Mouse (Mus musculus) lung, embryonic 14.5 days (tissue): Measurements from ENCODE around the gene Wipi2. TPM values are rescaled to one million over a fixed set of nuclear protein-coding genes. Genes with fewer than 3 reads are reported as not detected.
A peak's percentile ranks its signal among the peaks of the same experiment; 100 is the strongest.

ENCODE experiments used
- ATAC-seq: fragments of 200-750 bp; cut with Nextera tagmentation; 2 replicates; pipeline ENCODE4 v1.8.0; 2017; ENCODE audit warnings: mild to moderate bottlenecking, moderate TSS enrichment, moderate library complexity; ENCODE audit not compliant: insufficient read depth
- DNase-seq: peaks from one replicate; pipeline ENCODE4 v3.0.0-alpha.2; 2015
- H3K27ac ChIP-seq: fragments of 300-500 bp; sonication (generic); 2 replicates; pipeline ENCODE4 v1.5.1; 2014; ENCODE audit warnings: low read depth, mild to moderate bottlenecking, moderate library complexity
- H3K27me3 ChIP-seq: fragments of 300-500 bp; sonication (generic); 2 replicates; pipeline ENCODE4 v1.6.1; 2014; ENCODE audit warnings: low read length, control low read depth; ENCODE audit not compliant: insufficient read depth
- H3K36me3 ChIP-seq: fragments of 300-500 bp; sonication (generic); 2 replicates; pipeline ENCODE4 v1.6.1; 2014; ENCODE audit warnings: control low read depth; ENCODE audit not compliant: insufficient read depth
- H3K4me1 ChIP-seq: fragments of 300-500 bp; sonication (generic); 2 replicates; pipeline ENCODE4 v1.6.1; 2014; ENCODE audit warnings: antibody characterized with exemption, control low read depth; ENCODE audit not compliant: insufficient read depth
- H3K4me2 ChIP-seq: fragments of 300-500 bp; sonication (generic); 2 replicates; pipeline ENCODE4 v1.6.1; 2014; ENCODE audit warnings: mild to moderate bottlenecking
- H3K4me3 ChIP-seq: fragments of 300-500 bp; sonication (generic); 2 replicates; pipeline ENCODE4 v1.5.1; 2014; ENCODE audit warnings: low read depth, low read length
- H3K9ac ChIP-seq: fragments of 300-500 bp; sonication (generic); 2 replicates; pipeline ENCODE4 v1.6.1; 2014
- H3K9me3 ChIP-seq: fragments of 300-500 bp; sonication (generic); 2 replicates; pipeline ENCODE4 v1.6.1; 2016; ENCODE audit warnings: low read depth, low read length, control low read depth
- CTCF ChIP-seq: IDR thresholded peaks from 2 replicates; pipeline ENCODE4 v1.5.1; 2016; ENCODE audit warnings: antibody characterized with exemption, low read depth
- WGBS: fragments of 180-500 bp; shearing (Covaris S2); extraction: QIAGEN DNeasy Blood & Tissue Kit; methylation state at CpG from one replicate; pipeline ENCODE4 v1.1.7; 2014; 5-methylcytosine and 5-hydroxymethylcytosine counted together
- polyA plus RNA-seq: library from polyadenylated mRNA; unstranded; fragments of >200 nt; fragmentation: Nextera tagmentation; extraction: Ambion mirVana; gene quantifications from 2 replicates; pipeline ENCODE4 v1.2.1, GENCODE M21; 2014

Wipi2 gene
- polyA plus RNA-seq: 47.7 and 53.0 TPM in 2 replicates

- H3K9ac ChIP-seq: peak within 1 kb of the TSS; percentile 92
- 90% methylated on average over 2 of the region's 2 CpGs for WGBS
- no peak for DNase-seq
- H3K4me2 ChIP-seq: peak within 1 kb of the TSS; percentile 91
- no peak for TF ChIP-seq CTCF
- H3K4me3 ChIP-seq: peak within 1 kb of the TSS; percentile 95
- no peaks in the 10 kb centered on the region for H3K27me3 ChIP-seq
- H3K36me3 ChIP-seq: no peaks in the 10 kb centered on the region
- H3K4me1 ChIP-seq: peaks cover 8% of the 10 kb centered on the region; the same call in 1 of the 2 replicates
- H3K27ac ChIP-seq: no peak within 1 kb of the TSS
- no peaks in the 10 kb centered on the region for H3K9me3 ChIP-seq
- ATAC-seq: no peak
These were observed at the start of gene Wipi2 for GRCm38 (mm10) chr5:142627398-142627797. Gene Wipi2 (plus strand): TSS chr5:142627698.

- WGBS: 88% methylated on average over 10 of the region's 10 CpGs
- no peak for DNase-seq
- Histone ChIP-seq H3K9ac (no peak overlapping the region), H3K36me3 (no peaks in the 10 kb centered on the region), H3K9me3 (no peaks in the 10 kb centered on the region), H3K4me3 (no peak overlapping the region), H3K4me2 (no peak overlapping the region), H3K4me1 (no peaks in the 10 kb centered on the region), H3K27ac (no peak overlapping the region), H3K27me3 (no peaks in the 10 kb centered on the region)
- ATAC-seq: no peak
- peak; percentile 31; the same call in 1 of the 2 replicates for TF ChIP-seq CTCF
These were observed 49.3 kb upstream of the Wipi2 start for GRCm38 (mm10) chr5:142578192-142578591.

GRCm38 (mm10) chr5:142581517-142581916 lies 46.0 kb upstream of the Wipi2 start:
- Histone ChIP-seq H3K27ac (no peak overlapping the region), H3K4me1 (no peaks in the 10 kb centered on the region), H3K9ac (no peak overlapping the region), H3K36me3 (no peaks in the 10 kb centered on the region), H3K27me3 (no peaks in the 10 kb centered on the region), H3K4me3 (no peak overlapping the region), H3K4me2 (no peak overlapping the region), H3K9me3 (no peaks in the 10 kb centered on the region)
- TF ChIP-seq CTCF: peak; percentile 91
- DNase-seq (peak; percentile 85), ATAC-seq (peak; percentile 77)
- WGBS: 9% methylated on average over 5 of the region's 5 CpGs

GRCm38 (mm10) chr5:142583616-142584126 lies 43.8 kb upstream of the Wipi2 start:
- 39% methylated on average over 14 of the region's 14 CpGs for WGBS
- Histone ChIP-seq H3K9me3 (no peaks in the 10 kb centered on the region), H3K4me3 (no peak overlapping the region), H3K36me3 (no peaks in the 10 kb centered on the region), H3K27ac (no peak overlapping the region), H3K4me2 (no peak overlapping the region), H3K4me1 (no peaks in the 10 kb centered on the region), H3K9ac (no peak overlapping the region), H3K27me3 (no peaks in the 10 kb centered on the region)
- ATAC-seq: no peak
- TF ChIP-seq CTCF: no peak
- DNase-seq: peak; percentile 28

GRCm38 (mm10) chr5:142590953-142591616 lies 36.4 kb upstream of the Wipi2 start:
- no peaks in the 10 kb centered on the region for H3K4me1 ChIP-seq
- DNase-seq (no peak), ATAC-seq (no peak)
- no peaks in the 10 kb centered on the region for H3K9me3 ChIP-seq
- no peak overlapping the region for H3K9ac ChIP-seq
- H3K27ac ChIP-seq: no peak overlapping the region
- H3K36me3 ChIP-seq: no peaks in the 10 kb centered on the region
- TF ChIP-seq CTCF: no peak
- no peak overlapping the region for H3K4me2 ChIP-seq
- no peak overlapping the region for H3K4me3 ChIP-seq
- WGBS: 82% methylated on average over 6 of the region's 6 CpGs
- H3K27me3 ChIP-seq: no peaks in the 10 kb centered on the region

- Histone ChIP-seq H3K4me2 (no peak overlapping the region), H3K9me3 (no peaks in the 10 kb centered on the region), H3K36me3 (no peaks in the 10 kb centered on the region), H3K4me3 (no peak overlapping the region), H3K27ac (no peak overlapping the region), H3K4me1 (no peaks in the 10 kb centered on the region), H3K27me3 (no peaks in the 10 kb centered on the region), H3K9ac (no peak overlapping the region)
- 69% methylated on average over 3 of the region's 3 CpGs for WGBS
- no peak for DNase-seq
- no peak for ATAC-seq
- TF ChIP-seq CTCF: no peak
These were observed 31.8 kb upstream of the Wipi2 start for GRCm38 (mm10) chr5:142595698-142596097.

- Histone ChIP-seq H3K27ac (no peak overlapping the region), H3K9me3 (no peaks in the 10 kb centered on the region), H3K4me3 (no peak overlapping the region), H3K4me1 (no peaks in the 10 kb centered on the region), H3K4me2 (no peak overlapping the region), H3K36me3 (no peaks in the 10 kb centered on the region), H3K9ac (no peak overlapping the region), H3K27me3 (no peaks in the 10 kb centered on the region)
- WGBS: 69% methylated on average over 6 of the region's 6 CpGs
- DNase-seq (no peak), ATAC-seq (no peak)
- TF ChIP-seq CTCF: no peak
These were observed 30.8 kb upstream of the Wipi2 start for GRCm38 (mm10) chr5:142596723-142597122.
